Mouse (Mus musculus) hindbrain, embryonic 11.5 days (tissue): ENCODE results near the gene Ankrd6. TPM values are rescaled to one million over a fixed set of nuclear protein-coding genes. Genes with fewer than 3 reads are reported as not detected.
"Not testable (repeated sequence)": the region's sequence is repeated elsewhere in the genome, so short reads cannot be mapped to it uniquely, and the experiment has no call there.

Experiments used
- ATAC-seq: fragments of 200-750 bp; cut with Nextera tagmentation; 2 replicates; pipeline ENCODE4 v1.8.0; 2017; ENCODE audit warnings: mild to moderate bottlenecking, moderate TSS enrichment, moderate library complexity; ENCODE audit not compliant: low FRiP score
- DNase-seq: peaks from one replicate; pipeline ENCODE4 v3.0.0-alpha.2; 2015; ENCODE audit warnings: low spot score
- H3K27ac ChIP-seq: fragments of 300-500 bp; sonication (generic); 2 replicates; pipeline ENCODE4 v1.5.1; 2014; ENCODE audit warnings: mild to moderate bottlenecking, low read depth, low read length
- H3K27me3 ChIP-seq: fragments of 300-500 bp; sonication (generic); 2 replicates; pipeline ENCODE4 v1.6.1; 2014; ENCODE audit warnings: mild to moderate bottlenecking, low read length, moderate library complexity, mixed read lengths; ENCODE audit not compliant: control insufficient read depth, insufficient read depth
- H3K36me3 ChIP-seq: fragments of 300-500 bp; sonication (generic); 2 replicates; pipeline ENCODE4 v1.6.1; 2014; ENCODE audit warnings: mild to moderate bottlenecking, low read length, moderate library complexity, mixed read lengths; ENCODE audit not compliant: control insufficient read depth, insufficient read depth
- H3K4me1 ChIP-seq: fragments of 300-500 bp; sonication (generic); replicated peaks from 2 replicates; pipeline ENCODE4 v1.6.1; 2014; ENCODE audit warnings: low read length, mixed read lengths; ENCODE audit not compliant: control insufficient read depth, insufficient read depth
- H3K4me2 ChIP-seq: fragments of 300-500 bp; sonication (generic); replicated peaks from 2 replicates; pipeline ENCODE4 v1.6.1; 2014; ENCODE audit warnings: mild to moderate bottlenecking, low read depth, low read length
- H3K4me3 ChIP-seq: fragments of 300-500 bp; sonication (generic); 2 replicates; pipeline ENCODE4 v1.5.1; 2014; ENCODE audit warnings: low read depth, low read length
- H3K9ac ChIP-seq: fragments of 300-500 bp; sonication (generic); 2 replicates; pipeline ENCODE4 v1.6.1; 2014; ENCODE audit warnings: low read depth, low read length
- H3K9me3 ChIP-seq: fragments of 300-500 bp; sonication (generic); 2 replicates; pipeline ENCODE4 v1.6.1; 2016; ENCODE audit warnings: low read length; ENCODE audit not compliant: control insufficient read depth
- WGBS: fragments of 180-500 bp; shearing (Covaris S2); extraction: QIAGEN DNeasy Blood & Tissue Kit; methylation state at CpG from one replicate; pipeline ENCODE4 v1.1.7; 2014; 5-methylcytosine and 5-hydroxymethylcytosine counted together
- polyA plus RNA-seq: library from polyadenylated mRNA; unstranded; fragments of >200 nt; fragmentation: Nextera tagmentation; extraction: Ambion mirVana; gene quantifications from 2 replicates; pipeline ENCODE4 v1.2.1, GENCODE M21; 2014

The Ankrd6 gene
- polyA plus RNA-seq, 1 experiment from 2014 or later = 22.4 TPM

- DNase-seq, H3K27ac ChIP-seq, H3K36me3 ChIP-seq, H3K4me3 ChIP-seq, H3K9ac ChIP-seq, H3K27me3 ChIP-seq, ATAC-seq, H3K9me3 ChIP-seq, H3K4me1 ChIP-seq, H3K4me2 ChIP-seq: not testable (repeated sequence)
- 90% methylated on average over 19 of the region's 19 CpGs for WGBS
Measured at GRCm38 (mm10) chr4:32964619-32965018, 14.0 kb upstream of the Ankrd6 start.

GRCm38 (mm10) chr4:32961394-32961793 lies 10.8 kb upstream of the Ankrd6 start:
- H3K4me1 ChIP-seq = no peaks in the 10 kb centered on the region
- H3K9me3 ChIP-seq = no peaks in the 10 kb centered on the region
- no peak overlapping the region for H3K9ac ChIP-seq
- no peak overlapping the region for H3K27ac ChIP-seq
- DNase-seq (no peak), ATAC-seq (no peak)
- no peaks in the 10 kb centered on the region for H3K36me3 ChIP-seq
- H3K4me3 ChIP-seq = no peak overlapping the region
- H3K4me2 ChIP-seq = no peak overlapping the region
- 82% methylated on average over 3 of the region's 3 CpGs for WGBS
- H3K27me3 ChIP-seq = no peaks in the 10 kb centered on the region

- H3K4me2 ChIP-seq = no peak overlapping the region
- H3K9me3 ChIP-seq = no peaks in the 10 kb centered on the region
- no peaks in the 10 kb centered on the region for H3K36me3 ChIP-seq
- H3K4me3 ChIP-seq = no peak overlapping the region
- ATAC-seq (no peak), DNase-seq (no peak)
- 0 out of 2 replicates have a peak, but pooled peaks cover 2% of the 10 kb centered on the region for H3K27me3 ChIP-seq
- H3K27ac ChIP-seq = no peak overlapping the region
- no peak overlapping the region for H3K9ac ChIP-seq
- WGBS = 43% methylated on average over 2 of the region's 2 CpGs
- 0 out of 2 replicates have a peak, but pooled peaks cover 2% of the 10 kb centered on the region for H3K4me1 ChIP-seq
Measured at GRCm38 (mm10) chr4:32956423-32956822, 5.8 kb upstream of the Ankrd6 start.

GRCm38 (mm10) chr4:32952681-32953080 lies 2.0 kb upstream of the Ankrd6 start:
- Histone ChIP-seq H3K9ac (no peak overlapping the region), H3K4me3 (no peak overlapping the region; the same call in 1 of the 2 replicates), H3K4me2 (peak overlapping the region; percentile 91; the same call in 1 of the 2 replicates), H3K4me1 (peaks cover 6% of the 10 kb centered on the region; the same call in 1 of the 2 replicates), H3K36me3 (no peaks in the 10 kb centered on the region), H3K9me3 (no peaks in the 10 kb centered on the region), H3K27me3 (0 out of 2 replicates have a peak, but pooled peaks cover 4% of the 10 kb centered on the region), H3K27ac (no peak overlapping the region)
- ATAC-seq (no peak), DNase-seq (peak; percentile 46)
- 14% methylated on average over 7 of the region's 7 CpGs for WGBS

GRCm38 (mm10) chr4:32951035-32951940 lies 647 bp upstream of the Ankrd6 start:
- Histone ChIP-seq H3K27me3 (0 out of 2 replicates have a peak, but pooled peaks cover 4% of the 10 kb centered on the region), H3K4me1 (peaks cover 6% of the 10 kb centered on the region; the same call in 1 of the 2 replicates), H3K36me3 (no peaks in the 10 kb centered on the region), H3K9me3 (no peaks in the 10 kb centered on the region), H3K9ac (peak overlapping the region; percentile 73), H3K4me2 (peak overlapping the region; percentile 91), H3K27ac (no peak overlapping the region), H3K4me3 (peak overlapping the region; percentile 72)
- DNase-seq (peak; percentile 64), ATAC-seq (peak; percentile 72)
- WGBS = 6% methylated on average over 33 of the region's 34 CpGs

GRCm38 (mm10) chr4:32948696-32949095 lies 1.9 kb downstream of the Ankrd6 start:
- no peak for ATAC-seq
- Histone ChIP-seq H3K27me3 (0 out of 2 replicates have a peak, but pooled peaks cover 4% of the 10 kb centered on the region), H3K4me1 (peaks cover 6% of the 10 kb centered on the region; the same call in 1 of the 2 replicates), H3K9me3 (no peaks in the 10 kb centered on the region), H3K4me2 (no peak overlapping the region), H3K27ac (no peak overlapping the region), H3K4me3 (no peak overlapping the region), H3K9ac (no peak overlapping the region), H3K36me3 (no peaks in the 10 kb centered on the region)
- no peak for DNase-seq
- 61% methylated on average over 10 of the region's 10 CpGs for WGBS

GRCm38 (mm10) chr4:32947631-32948030 lies 3.0 kb downstream of the Ankrd6 start:
- no peak overlapping the region for H3K4me2 ChIP-seq
- 0 out of 2 replicates have a peak, but pooled peaks cover 4% of the 10 kb centered on the region for H3K27me3 ChIP-seq
- ATAC-seq (peak; percentile 32; the same call in 1 of the 2 replicates), DNase-seq (peak; percentile 47)
- 0 out of 2 replicates have a peak overlapping the region, but pooled peaks have one; percentile 27 for H3K27ac ChIP-seq
- no peak overlapping the region for H3K9ac ChIP-seq
- 19% methylated on average over 4 of the region's 4 CpGs for WGBS
- H3K4me3 ChIP-seq = no peak overlapping the region
- no peaks in the 10 kb centered on the region for H3K36me3 ChIP-seq
- H3K9me3 ChIP-seq = no peaks in the 10 kb centered on the region
- H3K4me1 ChIP-seq = peaks cover 6% of the 10 kb centered on the region; the same call in 1 of the 2 replicates

- Histone ChIP-seq H3K36me3 (no peaks in the 10 kb centered on the region), H3K9me3 (no peaks in the 10 kb centered on the region), H3K4me2 (no peak overlapping the region), H3K9ac (no peak overlapping the region), H3K27me3 (no peaks in the 10 kb centered on the region), H3K27ac (no peak overlapping the region), H3K4me3 (no peak overlapping the region), H3K4me1 (0 out of 2 replicates have a peak, but pooled peaks cover 3% of the 10 kb centered on the region)
- DNase-seq = no peak
- ATAC-seq = no peak
- WGBS = 55% methylated on average over 4 of the region's 4 CpGs
Measured at GRCm38 (mm10) chr4:32940984-32941383, 9.7 kb downstream of the Ankrd6 start.
